Mouse (Mus musculus) cerebral cortex, adult 2 months (tissue): ENCODE data around the gene Mrtfb.

Source experiments
- WGBS: fragments of 180-500 bp; shearing (Covaris S2); methylation state at CpG from one replicate; pipeline ENCODE4 v1.1.7; 2018; 5-methylcytosine and 5-hydroxymethylcytosine counted together

The Mrtfb gene

GRCm38 (mm10) chr16:13410760-13411159 lies 154.5 kb downstream of the Mrtfb start:
- WGBS: 90% methylated on average over 2 of the region's 2 CpGs

- 90% methylated on average over 4 of the region's 4 CpGs for WGBS
Observed at GRCm38 (mm10) chr16:13411531-13411930, 155.2 kb downstream of the Mrtfb start.

- 84% methylated on average over 7 of the region's 7 CpGs for WGBS
Observed at GRCm38 (mm10) chr16:13414566-13414965, 158.3 kb downstream of the Mrtfb start.

- 52% methylated on average over 4 of the region's 4 CpGs for WGBS
Observed at GRCm38 (mm10) chr16:13414972-13415371, 158.7 kb downstream of the Mrtfb start.

- WGBS: 96% methylated on average over 6 of the region's 6 CpGs
Observed at GRCm38 (mm10) chr16:13415465-13415864, 159.2 kb downstream of the Mrtfb start.

- 19% methylated on average over 10 of the region's 10 CpGs for WGBS
Observed at GRCm38 (mm10) chr16:13416465-13416864, 160.2 kb downstream of the Mrtfb start.

- 88% methylated on average over 5 of the region's 5 CpGs for WGBS
Observed at GRCm38 (mm10) chr16:13417904-13418303, 161.6 kb downstream of the Mrtfb start.

- 87% methylated on average over 2 of the region's 2 CpGs for WGBS
Observed at GRCm38 (mm10) chr16:13419752-13420151, 163.5 kb downstream of the Mrtfb start.

GRCm38 (mm10) chr16:13422522-13422921 lies 166.2 kb downstream of the Mrtfb start:
- WGBS: 89% methylated on average over 3 of the region's 3 CpGs

GRCm38 (mm10) chr16:13423587-13424355 lies 167.5 kb downstream of the Mrtfb start:
- 84% methylated on average over 8 of the region's 8 CpGs for WGBS

- 59% methylated on average over 6 of the region's 6 CpGs for WGBS
Observed at GRCm38 (mm10) chr16:13425804-13426203, 169.5 kb downstream of the Mrtfb start.

- 60% methylated on average over 10 of the region's 10 CpGs for WGBS
Observed at GRCm38 (mm10) chr16:13426831-13427589, 170.7 kb downstream of the Mrtfb start.

- WGBS: 64% methylated on average over 5 of the region's 5 CpGs
Observed at GRCm38 (mm10) chr16:13428077-13428476, 171.8 kb downstream of the Mrtfb start.

GRCm38 (mm10) chr16:13428806-13429205 lies 172.5 kb downstream of the Mrtfb start:
- 100% methylated on average over 1 of the region's 1 CpGs for WGBS

- WGBS: 51% methylated on average over 7 of the region's 7 CpGs
Observed at GRCm38 (mm10) chr16:13429921-13430606, 173.8 kb downstream of the Mrtfb start.

- 85% methylated on average over 1 of the region's 1 CpGs for WGBS
Observed at GRCm38 (mm10) chr16:13430940-13431339, 174.7 kb downstream of the Mrtfb start.

GRCm38 (mm10) chr16:13435627-13436026 lies 179.3 kb downstream of the Mrtfb start:
- WGBS: 89% methylated on average over 2 of the region's 2 CpGs

- under 1% methylated on average over 58 of the region's 58 CpGs for WGBS
Observed at GRCm38 (mm10) chr16:13437037-13437769, 180.9 kb downstream of the Mrtfb start.

- WGBS: 1% methylated on average over 24 of the region's 24 CpGs
Observed at GRCm38 (mm10) chr16:13437770-13438372, 181.6 kb downstream of the Mrtfb start.

- 57% methylated on average over 6 of the region's 6 CpGs for WGBS
Observed at GRCm38 (mm10) chr16:13440468-13440867, 184.2 kb downstream of the Mrtfb start.

- WGBS: 78% methylated on average over 1 of the region's 1 CpGs
Observed at GRCm38 (mm10) chr16:13443764-13444163, 187.5 kb downstream of the Mrtfb start.
